Mouse (Mus musculus) midbrain, postnatal 0 days (tissue): Measurements from ENCODE around the gene Cfap58. TPM values are rescaled to one million over a fixed set of nuclear protein-coding genes. Genes with fewer than 3 reads are reported as not detected.

Experiments used
- ATAC-seq: fragments of 200-750 bp; cut with Nextera tagmentation; 2 replicates; pipeline ENCODE4 v1.8.0; 2017; ENCODE audit warnings: moderate number of reproducible peaks, mild to moderate bottlenecking, moderate TSS enrichment, moderate library complexity; ENCODE audit not compliant: low FRiP score
- DNase-seq: peaks from one replicate; pipeline ENCODE4 v3.0.0-alpha.2; 2015; ENCODE audit warnings: low spot score
- H3K27ac ChIP-seq: fragments of 300-500 bp; sonication (generic); 2 replicates; pipeline ENCODE4 v1.5.1; 2014; ENCODE audit warnings: low read depth, mild to moderate bottlenecking, low read length, mixed read lengths
- H3K27me3 ChIP-seq: fragments of 300-500 bp; sonication (generic); 2 replicates; pipeline ENCODE4 v1.6.1; 2014; ENCODE audit warnings: low read length, control low read depth, mixed read lengths; ENCODE audit not compliant: insufficient read depth
- H3K36me3 ChIP-seq: fragments of 300-500 bp; sonication (generic); 2 replicates; pipeline ENCODE4 v1.6.1; 2014; ENCODE audit warnings: low read length, control low read depth, mixed read lengths; ENCODE audit not compliant: insufficient read depth
- H3K4me1 ChIP-seq: fragments of 300-500 bp; sonication (generic); 2 replicates; pipeline ENCODE4 v1.6.1; 2014; ENCODE audit warnings: mild to moderate bottlenecking, control low read depth, antibody characterized with exemption, low read length, mixed read lengths; ENCODE audit not compliant: insufficient read depth
- H3K4me2 ChIP-seq: fragments of 300-500 bp; sonication (generic); 2 replicates; pipeline ENCODE4 v1.6.1; 2014; ENCODE audit warnings: low read depth, mild to moderate bottlenecking, low read length, mixed read lengths; ENCODE audit not compliant: poor library complexity, severe bottlenecking
- H3K4me3 ChIP-seq: fragments of 300-500 bp; sonication (generic); 2 replicates; pipeline ENCODE4 v1.5.1; 2014; ENCODE audit warnings: low read depth, mild to moderate bottlenecking, low read length, moderate library complexity
- H3K9ac ChIP-seq: fragments of 300-500 bp; sonication (generic); replicated peaks from 2 replicates; pipeline ENCODE4 v1.6.1; 2014; ENCODE audit warnings: mild to moderate bottlenecking, low read length, moderate library complexity, mixed read lengths; ENCODE audit not compliant: poor library complexity, severe bottlenecking
- H3K9me3 ChIP-seq: fragments of 300-500 bp; sonication (generic); 2 replicates; pipeline ENCODE4 v1.6.1; 2016; ENCODE audit warnings: low read length, control low read depth
- CTCF ChIP-seq: IDR thresholded peaks from 2 replicates; pipeline ENCODE4 v1.5.1; 2016; ENCODE audit warnings: antibody characterized with exemption, mild to moderate bottlenecking
- WGBS: fragments of 180-500 bp; shearing (Covaris S2); extraction: QIAGEN DNeasy Blood & Tissue Kit; methylation state at CpG from one replicate; pipeline ENCODE4 v1.1.7; 2014; 5-methylcytosine and 5-hydroxymethylcytosine counted together
- polyA plus RNA-seq: library from polyadenylated mRNA; unstranded; fragments of >200 nt; fragmentation: Nextera tagmentation; extraction: Ambion mirVana; gene quantifications from 2 replicates; pipeline ENCODE4 v1.2.1, GENCODE M21; 2015
- total RNA-seq: library from RNA; depleted of rRNA; stranded (reverse); fragments of >200 nt; gene quantifications from 2 replicates; pipeline ENCODE4 v1.2.3, GENCODE M21; 2014

Cfap58 gene
- total and polyA plus RNA-seq, 2 experiments from 2014 or later = 0.54 to 1.2 TPM

GRCm38 (mm10) chr19:47919126-47919965 lies 18.1 kb upstream of the Cfap58 start, which contains the start of the genes Cfap43 and Itprip:
Gene Cfap43, minus strand, starts transcription at chr19:47919287.
Gene Itprip, minus strand, starts transcription at chr19:47919299.
- under 1% methylated on average over 48 of the region's 48 CpGs for WGBS
- peak within 1 kb of the TSS; percentile 95 for H3K4me2 ChIP-seq
- peak within 1 kb of the TSS; percentile 75 for H3K4me3 ChIP-seq
- H3K9ac ChIP-seq = peak within 1 kb of the TSS; percentile 73
- peak; percentile 67 for TF ChIP-seq CTCF
- DNase-seq (peak; percentile 84), ATAC-seq (peak; percentile 45)
- peak within 1 kb of the TSS; percentile 63; the same call in 1 of the 2 replicates for H3K27ac ChIP-seq
- H3K36me3 ChIP-seq = no peaks in the 10 kb centered on the region
- H3K4me1 ChIP-seq = peaks cover 2% of the 10 kb centered on the region; the same call in 1 of the 2 replicates
- no peaks in the 10 kb centered on the region for H3K27me3 ChIP-seq
- no peaks in the 10 kb centered on the region for H3K9me3 ChIP-seq

GRCm38 (mm10) chr19:47919966-47920375 lies 17.5 kb upstream of the Cfap58 start:
- Histone ChIP-seq H3K9me3 (no peaks in the 10 kb centered on the region), H3K4me3 (peak overlapping the region; percentile 75), H3K4me2 (peak overlapping the region; percentile 95), H3K9ac (no peak overlapping the region), H3K36me3 (no peaks in the 10 kb centered on the region), H3K4me1 (peaks cover 2% of the 10 kb centered on the region; the same call in 1 of the 2 replicates), H3K27me3 (no peaks in the 10 kb centered on the region), H3K27ac (no peak overlapping the region)
- DNase-seq = no peak
- no peak for ATAC-seq
- WGBS = 4% methylated on average over 8 of the region's 8 CpGs
- no peak for TF ChIP-seq CTCF

- no peaks in the 10 kb centered on the region for H3K4me1 ChIP-seq
- no peaks in the 10 kb centered on the region for H3K9me3 ChIP-seq
- no peak overlapping the region for H3K4me2 ChIP-seq
- no peaks in the 10 kb centered on the region for H3K36me3 ChIP-seq
- no peak overlapping the region for H3K4me3 ChIP-seq
- no peak overlapping the region for H3K27ac ChIP-seq
- no peak for TF ChIP-seq CTCF
- ATAC-seq (no peak), DNase-seq (no peak)
- H3K27me3 ChIP-seq = no peaks in the 10 kb centered on the region
- WGBS = 78% methylated on average over 7 of the region's 7 CpGs
- H3K9ac ChIP-seq = no peak overlapping the region
These were observed 11.7 kb upstream of the Cfap58 start for GRCm38 (mm10) chr19:47925819-47926218.

- 93% methylated on average over 2 of the region's 2 CpGs for WGBS
- ATAC-seq = no peak
- no peaks in the 10 kb centered on the region for H3K36me3 ChIP-seq
- no peaks in the 10 kb centered on the region for H3K4me1 ChIP-seq
- H3K4me2 ChIP-seq = no peak overlapping the region
- no peaks in the 10 kb centered on the region for H3K9me3 ChIP-seq
- H3K4me3 ChIP-seq = no peak overlapping the region
- no peak for DNase-seq
- H3K27ac ChIP-seq = no peak overlapping the region
- TF ChIP-seq CTCF = no peak
- H3K27me3 ChIP-seq = no peaks in the 10 kb centered on the region
- no peak overlapping the region for H3K9ac ChIP-seq
These were observed 10.4 kb upstream of the Cfap58 start for GRCm38 (mm10) chr19:47927032-47927431.

- Histone ChIP-seq H3K4me1 (no peaks in the 10 kb centered on the region), H3K9ac (no peak overlapping the region), H3K4me2 (no peak overlapping the region), H3K36me3 (no peaks in the 10 kb centered on the region), H3K9me3 (no peaks in the 10 kb centered on the region), H3K27ac (no peak overlapping the region), H3K4me3 (no peak overlapping the region), H3K27me3 (no peaks in the 10 kb centered on the region)
- WGBS = 89% methylated on average over 4 of the region's 4 CpGs
- no peak for TF ChIP-seq CTCF
- no peak for ATAC-seq
- no peak for DNase-seq
These were observed 8.4 kb upstream of the Cfap58 start for GRCm38 (mm10) chr19:47929043-47929442.

- Histone ChIP-seq H3K9ac (no peak overlapping the region), H3K4me1 (no peaks in the 10 kb centered on the region), H3K27ac (no peak overlapping the region), H3K9me3 (no peaks in the 10 kb centered on the region), H3K27me3 (no peaks in the 10 kb centered on the region), H3K36me3 (no peaks in the 10 kb centered on the region), H3K4me3 (no peak overlapping the region), H3K4me2 (no peak overlapping the region)
- DNase-seq = peak; percentile 74
- no peak for ATAC-seq
- 43% methylated on average over 7 of the region's 7 CpGs for WGBS
- TF ChIP-seq CTCF = peak; percentile 80
These were observed 5.4 kb upstream of the Cfap58 start for GRCm38 (mm10) chr19:47931982-47932638.
